Mouse (Mus musculus) cerebral cortex, adult 2 months (tissue): ENCODE measurements around the gene Prdm10.

Source experiments
- WGBS: fragments of 180-500 bp; shearing (Covaris S2); methylation state at CpG from one replicate; pipeline ENCODE4 v1.1.7; 2018; 5-methylcytosine and 5-hydroxymethylcytosine counted together

The Prdm10 gene

DNA sequence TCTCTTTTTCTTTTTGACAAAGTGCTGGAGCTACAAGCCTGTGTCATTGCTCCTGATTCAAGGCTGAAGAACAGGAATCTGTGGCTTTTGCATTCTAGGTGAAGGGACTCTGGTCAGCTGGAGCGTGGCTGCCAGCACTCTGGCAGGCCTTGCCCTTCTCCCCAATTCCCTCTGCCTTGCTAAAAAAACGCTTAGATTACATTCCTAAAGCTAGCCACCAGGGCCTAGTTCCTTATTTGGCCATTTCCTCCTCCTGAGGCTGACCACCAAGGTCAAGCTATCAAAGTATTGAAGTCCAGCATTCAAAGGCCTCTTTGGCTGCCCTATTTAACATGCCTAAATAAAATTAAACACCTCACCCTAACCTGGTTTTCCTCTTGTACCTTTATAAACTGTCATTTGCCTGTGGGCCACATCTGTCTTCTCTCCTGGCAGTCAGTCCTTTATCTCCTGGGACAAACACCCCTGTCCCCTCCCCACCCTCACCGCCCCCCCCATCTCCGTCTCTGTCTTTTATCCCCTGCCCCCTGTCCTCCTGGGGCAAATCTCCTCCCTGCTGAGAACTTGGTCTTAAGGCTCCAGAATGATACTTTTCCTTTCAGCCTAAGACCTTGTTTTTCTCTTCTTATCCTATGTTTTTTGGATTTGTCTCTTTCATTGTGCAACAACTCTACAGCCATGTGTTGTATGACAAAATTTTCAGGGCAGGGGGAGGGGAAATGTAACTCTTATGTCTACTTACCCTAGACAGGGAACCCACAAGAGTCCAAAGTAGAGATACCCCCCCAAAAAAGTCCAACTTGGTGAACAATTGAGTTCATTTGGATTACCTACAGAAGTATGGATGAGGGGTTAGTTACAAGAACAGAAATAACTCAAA is 17.9 kb upstream of the Prdm10 start:
- WGBS = 72% methylated on average over 4 of the region's 4 CpGs

GRCm38 (mm10) chr9:31266013-31266659 is 14.2 kb upstream of the Prdm10 start:
- 29% methylated on average over 5 of the region's 5 CpGs for WGBS

- WGBS = 73% methylated on average over 8 of the region's 8 CpGs
Measured at GRCm38 (mm10) chr9:31271221-31272015, 8.9 kb upstream of the Prdm10 start.

DNA sequence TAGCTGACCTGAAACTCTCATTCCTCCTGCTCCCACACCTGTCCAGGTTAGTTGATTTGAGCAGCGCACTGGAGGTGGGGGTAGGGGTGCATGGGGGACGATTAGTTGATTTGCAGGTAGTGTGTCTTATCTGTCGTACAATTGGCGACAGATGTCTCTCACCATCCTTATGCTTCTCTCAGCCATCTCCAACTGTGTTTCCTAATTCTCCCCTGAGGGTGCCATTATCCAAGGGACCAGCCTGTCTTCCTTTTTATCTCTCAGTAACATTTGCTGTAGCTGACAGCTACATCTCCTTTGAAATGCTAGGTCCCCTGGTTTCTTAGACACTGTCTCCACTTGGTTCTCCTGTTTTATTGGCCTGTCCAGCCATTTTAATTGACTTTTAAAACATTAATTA is 8.2 kb upstream of the Prdm10 start:
- 84% methylated on average over 4 of the region's 4 CpGs for WGBS

DNA sequence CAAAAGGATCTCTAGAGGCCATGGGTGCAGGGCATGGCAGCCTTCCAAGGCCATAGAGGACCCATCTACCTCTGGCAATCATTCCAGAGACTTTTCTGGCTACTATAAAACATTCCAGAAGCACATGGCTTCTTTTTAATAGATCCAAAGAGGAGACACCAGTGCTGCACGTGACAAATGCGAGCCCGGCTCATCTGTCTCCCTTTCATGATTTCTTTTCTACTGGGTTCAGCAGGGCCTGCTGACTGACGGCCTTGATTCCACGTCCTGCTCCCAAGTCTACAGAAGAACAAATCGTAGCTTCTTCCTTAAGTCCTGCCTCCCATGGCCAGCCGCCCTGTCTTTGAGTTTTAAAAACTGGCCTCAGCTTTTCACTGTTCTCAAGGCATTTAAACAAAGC is 1.7 kb upstream of the Prdm10 start:
- 84% methylated on average over 7 of the region's 7 CpGs for WGBS

- 58% methylated on average over 2 of the region's 2 CpGs for WGBS
Measured at GRCm38 (mm10) chr9:31279306-31279705, 1.0 kb upstream of the Prdm10 start.

- under 1% methylated on average over 25 of the region's 25 CpGs for WGBS
Measured at GRCm38 (mm10) chr9:31279885-31280365, 413 bp upstream of the Prdm10 start.

GRCm38 (mm10) chr9:31281011-31281662 is 799 bp downstream of the Prdm10 start:
- under 1% methylated on average over 63 of the region's 63 CpGs for WGBS

GRCm38 (mm10) chr9:31281663-31282015 is 1.3 kb downstream of the Prdm10 start:
- WGBS = 7% methylated on average over 11 of the region's 11 CpGs

DNA sequence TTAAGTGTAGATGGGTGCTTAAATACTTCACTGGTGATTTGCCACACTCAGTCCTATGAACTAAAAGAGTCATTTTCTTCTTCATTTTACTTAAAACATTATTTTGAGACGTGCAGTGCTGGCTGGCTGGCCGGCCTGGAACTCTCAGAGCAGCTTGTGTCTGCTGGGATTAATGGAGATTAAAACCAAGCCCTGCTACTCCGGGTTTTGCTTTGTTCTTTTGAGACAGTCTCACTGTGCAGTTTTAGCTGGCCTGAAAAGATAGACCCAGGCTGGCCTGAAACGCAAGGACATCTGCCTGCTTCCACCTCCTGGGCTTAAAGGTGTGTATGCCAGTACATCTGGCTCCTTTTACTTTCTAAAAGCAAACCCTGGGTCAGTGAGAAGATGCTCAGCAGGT is 2.2 kb downstream of the Prdm10 start:
- 36% methylated on average over 4 of the region's 4 CpGs for WGBS

- 83% methylated on average over 4 of the region's 4 CpGs for WGBS
Measured at GRCm38 (mm10) chr9:31283044-31283443, 2.7 kb downstream of the Prdm10 start.

DNA sequence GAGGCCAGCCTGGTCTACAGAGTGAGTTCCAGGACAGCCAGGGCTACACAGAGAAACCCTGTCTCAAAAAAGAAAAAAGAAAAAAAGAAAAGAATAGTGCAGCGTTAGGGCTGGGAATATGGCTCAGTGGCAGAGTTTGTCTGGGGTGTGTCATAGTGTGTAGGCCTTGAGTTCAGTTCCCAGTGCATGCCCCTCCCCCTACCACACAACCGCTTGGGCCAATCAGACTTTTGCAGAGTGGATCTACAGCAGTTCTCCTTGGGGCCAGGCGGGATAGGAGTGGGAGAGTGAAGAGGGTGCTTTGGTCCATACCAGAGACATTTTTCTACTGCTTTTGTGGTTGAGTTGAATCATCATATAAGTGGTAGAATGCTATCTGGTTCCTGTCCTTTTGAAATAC is 3.6 kb downstream of the Prdm10 start:
- WGBS = 86% methylated on average over 3 of the region's 3 CpGs

- WGBS = 52% methylated on average over 14 of the region's 14 CpGs
Measured at GRCm38 (mm10) chr9:31290201-31290862, 10.0 kb downstream of the Prdm10 start.

DNA sequence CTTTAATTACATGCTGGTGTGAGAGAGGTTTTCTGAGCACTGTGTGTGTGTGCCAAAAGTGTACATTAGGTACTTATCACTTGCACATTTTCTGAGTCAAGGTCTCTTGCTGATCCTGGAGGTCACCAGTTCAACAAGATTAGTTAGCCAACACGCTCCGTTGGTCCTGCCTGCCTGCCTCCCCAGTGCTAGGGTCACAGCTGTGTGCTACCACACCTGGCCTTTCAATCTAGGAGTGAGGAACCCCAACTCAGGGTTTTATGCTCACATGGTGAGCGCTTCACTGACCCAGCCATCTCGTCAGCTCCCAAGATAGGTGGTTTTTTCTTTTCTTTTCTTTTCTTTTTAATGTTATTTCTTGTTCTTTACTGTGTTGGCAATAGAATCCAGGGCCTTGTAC is 11.6 kb downstream of the Prdm10 start:
- 94% methylated on average over 4 of the region's 4 CpGs for WGBS

GRCm38 (mm10) chr9:31293208-31293607 is 12.9 kb downstream of the Prdm10 start:
- WGBS = 84% methylated on average over 2 of the region's 2 CpGs

DNA sequence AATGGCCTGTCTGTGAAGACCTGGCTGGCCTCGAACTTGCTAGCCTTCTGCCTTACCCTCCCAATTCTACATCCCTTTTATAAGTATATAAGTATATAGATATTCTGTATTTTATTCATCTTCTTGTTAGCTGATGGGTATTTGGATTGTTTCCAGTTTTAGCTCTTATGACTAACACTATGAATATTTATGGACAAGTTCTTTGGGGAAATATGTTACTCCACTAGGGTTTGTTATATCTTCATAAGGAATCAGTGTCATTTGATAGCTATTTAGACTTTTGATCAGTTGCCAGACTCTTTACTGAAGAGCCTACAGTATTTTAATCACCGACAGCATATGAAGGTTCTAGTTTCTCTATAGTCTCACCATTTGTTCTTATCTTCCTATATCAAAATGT is 15.0 kb downstream of the Prdm10 start:
- WGBS = 41% methylated on average over 2 of the region's 2 CpGs

- WGBS = 77% methylated on average over 3 of the region's 3 CpGs
Measured at GRCm38 (mm10) chr9:31296293-31296692, 16.0 kb downstream of the Prdm10 start.

- WGBS = 73% methylated on average over 6 of the region's 6 CpGs
Measured at GRCm38 (mm10) chr9:31298751-31299150, 18.4 kb downstream of the Prdm10 start.

DNA sequence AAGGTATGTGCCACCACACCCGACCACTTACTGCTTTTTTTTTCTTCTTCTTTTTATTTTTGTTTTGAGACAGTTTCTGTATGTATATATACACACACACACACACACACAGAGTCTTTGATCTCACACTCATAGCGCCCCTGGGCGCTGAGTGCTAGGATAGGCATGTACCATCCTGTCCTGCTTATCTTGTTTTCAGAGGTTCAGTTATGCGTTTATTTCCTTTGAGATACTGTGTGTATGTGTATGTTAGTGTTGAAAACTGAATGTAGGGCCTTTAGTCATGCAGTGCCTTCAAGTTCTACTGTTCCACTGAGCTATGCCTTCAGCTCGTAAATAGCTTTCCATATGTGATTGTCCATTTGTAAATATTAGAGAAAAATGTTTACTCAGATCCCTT is 20.2 kb downstream of the Prdm10 start:
- 92% methylated on average over 5 of the region's 5 CpGs for WGBS

GRCm38 (mm10) chr9:31301107-31301506 is 20.8 kb downstream of the Prdm10 start:
- WGBS = 75% methylated on average over 5 of the region's 5 CpGs
